Mouse (Mus musculus): ENCODE results near the gene Fpgs.

Gene Fpgs

DNA sequence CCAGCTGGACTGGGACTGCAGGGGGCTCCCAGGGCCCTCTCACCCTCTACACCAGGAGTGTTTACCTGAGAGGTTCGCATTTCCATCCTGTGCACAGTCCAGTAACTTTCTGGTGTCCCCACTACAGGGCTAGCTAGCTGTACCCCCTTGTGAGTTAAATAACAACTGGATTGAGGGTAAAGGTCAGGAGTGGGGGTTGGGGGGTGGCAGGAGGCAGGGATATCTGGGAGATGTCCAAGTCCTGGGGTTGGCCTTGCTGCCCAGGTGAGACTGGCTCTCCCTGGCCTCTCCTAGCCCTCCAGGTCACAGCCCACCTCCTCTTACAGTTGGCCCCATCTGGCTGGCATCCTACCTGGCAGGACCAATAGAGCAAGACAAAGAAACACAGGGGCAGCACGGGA is at the start of gene Fpgs:
Fpgs (minus strand) TSS at position 125 of the 401 bp plus-strand sequence.
- DNase-seq (ENCODE audit: low spot score): no peak

- DNase-seq (ENCODE audit: low spot score): no peak
Observed at GRCm38 (mm10) chr2:32752181-32752580, 48.2 kb upstream of the Fpgs start.

DNA sequence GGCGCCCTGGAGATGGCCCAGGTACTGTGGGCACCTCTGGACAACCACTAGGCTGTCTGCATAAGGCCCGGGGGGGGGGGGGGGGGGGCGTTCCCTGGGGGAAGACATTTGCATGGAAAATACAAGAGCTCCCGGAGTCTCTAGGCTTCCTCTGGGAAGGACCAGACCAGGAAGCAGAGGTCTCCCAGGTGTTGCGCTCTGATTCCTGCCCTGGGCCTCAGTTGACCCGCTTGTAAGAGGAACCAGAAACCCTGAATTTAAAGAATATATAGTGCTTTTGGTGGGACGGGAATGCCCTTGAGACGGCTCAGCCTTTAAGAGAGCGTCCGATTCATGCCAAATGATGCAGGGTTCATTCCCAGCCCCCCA is 47.7 kb upstream of the Fpgs start:
- DNase-seq (ENCODE audit: low spot score): no peak

DNA sequence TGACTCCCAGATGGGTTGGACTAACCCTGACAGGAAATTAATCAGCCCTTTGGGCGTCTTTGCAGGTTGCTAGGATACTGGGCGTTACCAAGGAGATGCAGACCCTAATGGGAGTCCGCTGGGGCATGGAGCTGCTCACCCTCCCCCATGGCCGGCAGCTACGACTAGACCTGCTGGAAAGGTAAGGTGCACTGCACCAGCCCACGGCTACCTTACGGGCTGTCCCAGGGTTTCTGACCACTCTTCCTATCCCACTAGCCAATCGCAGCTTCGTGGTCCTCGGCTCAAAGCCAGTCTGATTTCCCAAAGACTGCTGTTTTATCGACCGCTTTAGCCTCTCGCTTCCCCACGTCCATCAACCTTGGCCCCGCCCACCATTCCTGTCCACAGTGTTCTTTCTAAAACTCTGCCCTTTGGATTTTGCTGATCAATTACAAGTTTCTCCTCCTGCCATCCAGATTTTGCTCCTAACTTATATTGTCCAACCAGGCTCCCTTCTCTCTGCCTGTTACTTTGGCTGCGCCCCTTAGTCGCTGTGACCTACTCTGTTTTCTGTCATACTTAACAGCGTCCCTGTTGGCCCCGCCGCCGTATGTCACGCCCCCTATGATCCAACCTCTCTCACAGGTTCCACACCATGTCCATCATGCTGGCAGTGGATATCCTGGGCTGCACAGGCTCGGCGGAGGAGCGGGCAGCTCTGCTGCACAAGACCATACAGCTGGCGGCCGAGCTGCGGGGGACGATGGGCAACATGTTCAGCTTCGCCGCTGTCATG is 47.1 kb upstream of the Fpgs start:
- DNase-seq (ENCODE audit: low spot score): peak; percentile 79

DNA sequence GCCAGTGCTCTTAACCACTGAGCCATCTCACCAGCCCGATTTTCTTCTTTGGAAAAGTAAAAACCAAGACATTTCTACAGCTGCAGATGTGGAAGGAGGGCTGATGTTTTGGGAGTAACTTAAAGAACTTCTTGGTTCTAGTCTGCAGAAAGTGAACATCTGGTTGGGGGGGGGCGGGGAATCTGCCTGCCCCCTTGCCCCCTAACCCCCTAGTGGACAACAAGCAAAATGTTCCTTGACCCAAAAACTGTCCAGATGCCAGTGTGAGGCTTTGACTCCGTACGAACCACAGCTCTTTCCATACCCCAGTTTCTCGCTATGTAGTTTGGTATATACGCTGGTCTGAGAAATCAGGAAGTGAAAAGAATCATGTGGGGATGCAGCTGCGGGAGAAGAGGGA is 46.3 kb upstream of the Fpgs start:
- DNase-seq (ENCODE audit: low spot score): no peak

DNA sequence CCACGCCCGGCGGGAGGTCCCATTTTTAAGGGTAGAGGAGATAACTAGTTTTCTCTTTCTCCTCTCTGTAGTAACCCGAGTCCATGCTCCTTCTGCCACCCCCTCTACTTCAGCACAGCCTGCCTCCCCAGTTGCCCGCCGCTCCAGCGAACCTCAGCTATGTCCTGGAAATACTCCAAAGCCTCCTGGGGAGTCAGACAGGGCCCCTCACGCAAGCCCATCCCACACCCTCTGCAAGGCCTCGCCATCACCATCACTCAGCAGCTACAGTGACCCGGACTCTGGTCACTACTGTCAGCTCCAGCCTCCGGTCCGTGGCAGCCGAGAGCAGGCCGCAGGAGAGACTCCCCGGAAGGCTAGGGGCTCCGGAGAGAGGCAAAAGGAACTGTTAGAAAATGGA is 45.1 kb upstream of the Fpgs start:
- DNase-seq (ENCODE audit: low spot score): no peak

- DNase-seq (ENCODE audit: low spot score): no peak
Observed at GRCm38 (mm10) chr2:32744272-32744982, 40.5 kb upstream of the Fpgs start.

- no peak for DNase-seq (ENCODE audit: low spot score)
Observed at GRCm38 (mm10) chr2:32742173-32742531, 38.2 kb upstream of the Fpgs start.

DNA sequence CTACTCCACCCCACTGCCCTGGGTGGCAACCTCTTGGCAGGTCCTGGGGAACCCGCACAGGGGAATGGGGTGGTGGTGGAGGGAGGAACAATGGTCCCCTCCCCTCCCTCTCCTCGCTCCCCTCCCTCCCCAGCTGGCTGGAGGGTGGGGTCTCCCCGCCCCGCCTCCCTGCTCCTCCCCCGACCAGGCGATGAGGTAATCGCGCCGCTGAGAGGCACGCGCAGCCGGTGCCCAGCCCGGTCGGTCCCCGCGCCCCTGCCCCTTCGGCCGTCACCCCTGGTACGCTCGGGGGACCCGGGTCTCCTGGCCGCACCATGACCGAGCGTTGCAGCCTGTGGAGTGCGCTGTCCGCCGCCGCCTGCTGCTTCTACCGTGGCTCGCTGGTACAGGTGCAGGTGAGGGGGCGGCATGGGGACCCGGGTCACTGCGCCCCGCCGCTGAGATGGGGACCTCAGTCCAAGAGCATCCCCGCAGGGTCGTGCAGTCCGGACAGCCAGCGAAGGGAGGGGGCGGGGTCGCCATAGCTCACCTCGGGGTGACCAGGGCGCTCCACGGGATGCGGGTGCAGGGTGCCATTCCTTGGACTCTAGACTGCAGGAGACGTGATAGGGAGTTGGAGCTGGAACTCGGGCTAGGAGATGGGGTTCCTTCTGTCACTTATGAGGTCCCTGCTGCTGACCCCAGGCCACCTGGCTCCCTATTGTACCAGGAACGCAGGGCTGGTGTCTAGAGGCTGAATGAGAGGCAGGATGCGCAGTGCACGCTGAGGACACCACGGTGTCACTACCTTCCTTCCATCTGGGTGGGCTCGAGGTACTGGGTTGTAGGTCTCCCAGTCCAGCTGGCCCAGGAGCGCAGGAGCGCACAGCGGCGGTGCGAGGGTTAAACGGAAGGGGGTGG is 37.6 kb upstream of the Fpgs start:
- peak; percentile 57 for DNase-seq (ENCODE audit: low spot score)

GRCm38 (mm10) chr2:32740916-32741272 is 36.9 kb upstream of the Fpgs start, which contains the start of gene 6330409D20Rik:
Gene 6330409D20Rik, minus strand, starts transcription at chr2:32741016.
- DNase-seq (ENCODE audit: low spot score): no peak

GRCm38 (mm10) chr2:32739311-32739710 is 35.4 kb upstream of the Fpgs start:
- no peak for DNase-seq (ENCODE audit: low spot score)

DNA sequence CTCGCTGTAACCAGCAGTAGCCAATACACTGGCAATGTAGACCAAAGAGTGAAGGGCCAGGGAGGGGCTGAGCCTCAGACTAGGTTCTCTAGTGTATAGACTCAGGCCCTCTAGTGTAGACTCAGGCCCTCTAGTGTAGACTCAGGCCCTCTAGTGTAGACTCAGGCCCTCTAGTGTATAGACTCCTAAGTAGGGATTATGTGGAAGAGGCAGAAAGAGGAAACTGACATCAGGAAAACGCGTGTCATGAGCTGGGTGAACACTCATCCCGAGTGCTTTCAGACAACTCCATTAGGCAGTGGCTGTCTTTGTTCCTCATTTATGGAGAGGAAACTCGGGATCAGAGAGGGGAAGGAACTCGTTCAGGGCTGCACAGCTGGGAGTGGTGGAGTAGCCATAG is 33.1 kb upstream of the Fpgs start:
- no peak for DNase-seq (ENCODE audit: low spot score)

- DNase-seq (ENCODE audit: low spot score): no peak
Observed at GRCm38 (mm10) chr2:32736306-32736829, 32.4 kb upstream of the Fpgs start.

DNA sequence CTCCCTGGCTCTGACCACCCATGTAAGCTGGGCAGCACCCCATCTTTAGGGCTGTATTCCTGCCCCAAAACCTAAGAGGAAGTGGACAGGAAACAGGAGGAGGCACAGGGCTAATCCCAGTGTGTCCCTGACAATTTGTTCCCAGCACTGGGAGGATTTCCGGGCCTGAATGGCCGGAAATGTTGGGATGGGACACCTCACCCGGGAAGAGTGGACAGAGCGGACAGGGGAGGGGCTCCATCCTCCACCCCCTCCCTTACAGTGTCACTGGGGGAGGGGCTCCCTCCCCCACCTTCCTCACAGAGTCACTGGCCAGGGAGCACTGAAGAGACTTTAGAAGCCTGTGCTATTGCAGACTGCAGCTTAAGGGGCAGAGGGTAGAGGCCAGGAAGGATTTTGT is 31.0 kb upstream of the Fpgs start:
- peak; percentile 89 for DNase-seq (ENCODE audit: low spot score)

DNA sequence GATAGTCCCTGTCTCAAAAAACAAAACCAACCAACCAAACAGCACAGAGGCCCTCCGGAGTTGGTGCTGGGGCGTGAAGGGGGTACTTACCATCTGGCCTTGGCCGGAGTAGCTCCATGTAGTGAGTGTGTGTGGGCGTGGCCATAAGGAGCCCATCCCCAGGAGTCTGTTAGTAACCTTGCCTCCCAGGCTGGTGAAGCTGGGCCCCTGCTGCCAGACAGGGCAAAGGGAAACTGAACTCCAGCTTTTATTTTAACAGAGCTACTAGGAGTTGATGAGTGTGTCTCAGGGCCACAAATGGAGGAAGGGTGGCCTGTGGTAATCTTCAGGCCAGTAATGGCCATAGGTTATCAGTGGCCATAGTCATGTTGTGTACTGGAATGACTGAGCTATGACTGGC is 30.5 kb upstream of the Fpgs start:
- peak; percentile 44 for DNase-seq (ENCODE audit: low spot score)

- no peak for DNase-seq (ENCODE audit: low spot score)
Observed at GRCm38 (mm10) chr2:32732695-32733094, 28.8 kb upstream of the Fpgs start.

DNA sequence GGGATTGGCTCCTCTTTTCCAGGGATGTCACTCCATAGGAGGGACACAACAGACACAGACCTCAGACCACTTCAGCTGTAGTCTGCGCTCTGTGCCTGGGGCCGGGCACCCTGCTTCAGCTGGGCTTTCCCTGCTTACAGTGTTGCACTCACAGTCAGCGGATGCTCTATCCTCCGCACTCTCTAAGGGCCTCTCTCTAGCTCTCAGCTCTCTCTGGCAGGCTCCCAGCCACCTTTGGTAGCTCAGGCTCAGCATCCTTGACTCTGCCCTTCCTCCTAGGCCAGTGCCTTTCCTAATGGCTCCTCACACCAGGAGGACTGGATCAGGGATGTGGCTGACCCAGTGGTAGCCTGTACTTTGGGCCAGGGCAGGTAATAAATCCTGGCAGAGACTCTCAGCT is 28.0 kb upstream of the Fpgs start:
- no peak for DNase-seq (ENCODE audit: low spot score)

DNA sequence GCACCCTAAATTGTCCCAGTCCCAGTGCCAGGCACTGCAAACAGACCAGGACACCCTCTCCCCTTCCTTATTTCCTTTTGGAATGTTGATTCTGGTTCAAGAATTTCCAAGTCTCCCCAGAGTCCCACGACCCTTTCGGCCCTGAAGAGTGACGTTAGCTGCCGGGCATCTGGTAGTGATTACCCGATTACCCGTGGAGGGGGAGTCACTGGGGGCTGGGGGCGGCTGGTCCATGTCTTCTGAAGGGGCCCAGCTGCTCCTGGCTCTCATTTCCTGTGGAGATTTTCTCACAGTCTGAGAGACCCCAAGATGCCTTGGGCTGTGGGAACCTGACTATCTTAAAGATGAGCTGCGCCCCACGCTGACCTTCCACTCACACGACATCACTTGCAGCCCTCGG is 26.9 kb upstream of the Fpgs start:
- DNase-seq (ENCODE audit: low spot score): no peak

DNA sequence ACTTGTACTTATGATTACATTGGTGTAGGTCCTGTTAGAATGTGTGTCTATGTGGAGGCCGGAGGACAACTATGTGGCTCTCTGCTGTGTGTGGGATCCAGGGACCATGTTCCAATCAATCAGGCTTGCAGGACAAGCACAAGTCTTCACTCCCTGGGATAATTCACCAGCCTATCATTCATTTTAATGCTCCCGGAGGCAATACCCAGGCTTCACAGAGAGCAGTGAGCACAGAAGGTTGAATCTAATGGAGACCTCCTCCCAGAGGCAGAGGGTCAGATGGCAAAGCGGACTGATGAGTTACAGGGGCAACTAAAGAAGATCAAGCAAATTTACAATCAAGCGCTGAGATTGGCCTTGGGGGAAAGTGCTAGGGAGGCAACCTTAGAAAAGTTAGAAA is 25.6 kb upstream of the Fpgs start:
- no peak for DNase-seq (ENCODE audit: low spot score)

GRCm38 (mm10) chr2:32728463-32728862 is 24.5 kb upstream of the Fpgs start:
- DNase-seq (ENCODE audit: low spot score): peak; percentile 52

- DNase-seq (ENCODE audit: low spot score): peak; percentile 98
Observed at GRCm38 (mm10) chr2:32727435-32727834, 23.5 kb upstream of the Fpgs start.
